Mouse (Mus musculus) 3T3-L1 (cell line): ENCODE measurements around the gene Dact3.

ENCODE experiments used
- DNase-seq: peaks from one replicate; pipeline ENCODE4 v3.0.0-alpha.2; 2015; ENCODE audit warnings: low read depth, low spot score

Gene Dact3

GRCm38 (mm10) chr7:16891641-16892351 lies 16.7 kb downstream of the Dact3 start, which contains the start of gene Gng8:
TSS of gene Gng8 (plus strand) at chr7:16891786.
- peak; percentile 93 for DNase-seq

- DNase-seq: no peak
Measured at GRCm38 (mm10) chr7:16892352-16892730, 17.2 kb downstream of the Dact3 start.

GRCm38 (mm10) chr7:16893612-16894011 lies 18.5 kb downstream of the Dact3 start:
- DNase-seq: no peak

GRCm38 (mm10) chr7:16894279-16894678 lies 19.2 kb downstream of the Dact3 start:
- no peak for DNase-seq

GRCm38 (mm10) chr7:16895000-16895399 lies 19.9 kb downstream of the Dact3 start:
- DNase-seq: peak; percentile 33

- no peak for DNase-seq
Measured at GRCm38 (mm10) chr7:16895511-16895910, 20.4 kb downstream of the Dact3 start.

GRCm38 (mm10) chr7:16900526-16900925 lies 25.4 kb downstream of the Dact3 start:
- DNase-seq: no peak

- DNase-seq: no peak
Measured at GRCm38 (mm10) chr7:16903439-16903955, 28.4 kb downstream of the Dact3 start.

- DNase-seq: no peak
Measured at GRCm38 (mm10) chr7:16904120-16904675, 29.1 kb downstream of the Dact3 start.

- no peak for DNase-seq
Measured at GRCm38 (mm10) chr7:16905491-16906021, 30.4 kb downstream of the Dact3 start.

GRCm38 (mm10) chr7:16906281-16906680 lies 31.2 kb downstream of the Dact3 start, which contains the start of gene Ptgir:
TSS of gene Ptgir (plus strand) at chr7:16906490.
- no peak for DNase-seq

GRCm38 (mm10) chr7:16906889-16907559 lies 31.9 kb downstream of the Dact3 start:
- no peak for DNase-seq

GRCm38 (mm10) chr7:16907842-16908241 lies 32.7 kb downstream of the Dact3 start:
- DNase-seq: no peak

- DNase-seq: no peak
Measured at GRCm38 (mm10) chr7:16908367-16908766, 33.2 kb downstream of the Dact3 start.

- no peak for DNase-seq
Measured at GRCm38 (mm10) chr7:16908859-16909258, 33.7 kb downstream of the Dact3 start.

GRCm38 (mm10) chr7:16909909-16910308 lies 34.8 kb downstream of the Dact3 start:
- DNase-seq: peak; percentile 53

- peak; percentile 47 for DNase-seq
Measured at GRCm38 (mm10) chr7:16911904-16912303, 36.8 kb downstream of the Dact3 start.

GRCm38 (mm10) chr7:16912360-16912759 lies 37.2 kb downstream of the Dact3 start:
- DNase-seq: peak; percentile 78

- peak; percentile 79 for DNase-seq
Measured at GRCm38 (mm10) chr7:16913806-16914452, 38.8 kb downstream of the Dact3 start.

GRCm38 (mm10) chr7:16914453-16915343 lies 39.6 kb downstream of the Dact3 start:
- DNase-seq: no peak
